Mouse (Mus musculus): ENCODE data around the gene Igfbp3.

The Igfbp3 gene

DNA sequence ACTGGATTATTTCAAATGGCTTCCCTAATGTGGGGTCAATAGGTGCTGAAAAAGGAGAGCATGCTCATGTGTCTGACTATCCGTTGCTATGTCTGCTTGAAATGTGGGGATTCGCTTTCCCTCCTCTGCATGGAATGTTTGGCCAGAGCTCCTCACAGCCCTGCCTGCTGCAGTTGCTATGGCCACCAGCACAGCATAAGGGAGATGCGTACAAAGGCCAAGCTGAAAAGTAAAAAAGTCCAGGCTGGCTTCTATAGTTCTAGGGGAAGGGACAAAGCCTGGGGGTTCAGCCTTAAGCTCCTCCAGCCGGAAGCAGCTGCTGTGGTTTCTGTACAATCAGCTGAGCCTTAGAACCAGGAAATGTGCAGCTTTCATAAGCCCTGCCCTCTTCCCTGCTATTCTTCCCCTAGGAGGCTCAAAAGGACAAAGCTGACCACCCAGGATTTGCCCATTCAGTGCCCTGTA, 53.1 kb downstream of the Igfbp3 start:
- DNase-seq: no peak

DNA sequence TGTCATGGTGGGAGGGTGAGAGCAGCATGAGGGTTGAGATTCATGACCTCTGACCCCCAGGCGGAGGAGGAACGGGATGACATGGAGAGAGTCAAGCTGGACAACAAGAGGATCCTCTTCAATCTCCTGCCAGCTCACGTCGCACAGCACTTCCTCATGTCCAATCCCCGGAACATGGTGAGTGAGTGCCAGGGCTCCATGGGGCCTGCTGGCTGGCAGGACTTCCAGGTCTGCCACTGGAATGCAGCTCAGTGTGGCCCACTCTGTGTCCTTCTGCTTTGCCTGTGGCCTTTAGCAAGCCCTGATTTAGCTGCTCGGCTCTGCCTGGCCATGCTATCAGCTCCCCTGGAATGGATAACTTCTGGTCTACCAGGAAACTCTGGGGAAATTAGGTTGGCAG, 53.6 kb downstream of the Igfbp3 start:
- DNase-seq: no peak

DNA sequence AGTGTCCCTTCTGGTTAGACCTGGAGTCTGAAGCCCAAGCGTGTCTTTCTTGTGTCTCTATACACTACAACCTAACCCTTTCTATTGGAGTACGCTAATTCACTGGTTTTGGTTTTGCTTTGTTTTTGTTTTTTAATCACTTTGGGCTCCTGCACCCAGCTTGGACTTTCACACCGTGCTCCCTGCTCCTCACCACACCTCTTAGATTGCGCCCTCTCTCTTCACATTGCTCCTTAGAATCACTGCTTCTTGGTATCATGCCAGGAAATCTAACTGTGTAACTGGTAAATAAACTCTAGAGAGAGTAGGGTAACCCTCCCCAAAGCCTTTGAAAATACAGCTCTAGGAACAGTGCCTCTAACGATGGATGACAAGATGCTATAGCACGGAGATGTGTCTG, 55.5 kb downstream of the Igfbp3 start:
- peak in 1 of 2 experiments; percentile 43 for DNase-seq

DNA sequence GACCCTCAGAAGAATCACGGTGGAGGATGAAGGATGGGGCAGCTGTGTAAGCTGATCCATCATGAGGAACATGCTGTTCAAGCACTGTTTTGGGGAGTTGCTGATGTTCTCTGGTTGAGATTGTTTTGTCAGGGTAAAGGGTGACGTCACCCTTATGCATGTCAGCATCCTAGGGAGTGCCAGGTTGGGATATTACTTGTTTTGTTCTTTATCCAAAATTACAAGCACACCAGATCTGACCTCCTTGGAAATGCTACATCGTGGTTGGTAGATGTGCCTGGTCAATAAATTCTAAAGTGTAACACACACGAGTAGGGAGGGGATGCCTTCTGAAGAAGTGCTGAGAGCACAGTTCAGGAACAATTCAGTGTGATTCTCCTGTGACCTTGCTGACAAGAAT, 57.3 kb downstream of the Igfbp3 start:
- DNase-seq: no peak
